Mouse (Mus musculus): ENCODE measurements at regions not wholly inside any gene's neighbourhood (a gene's known extent, or its start where the extent isn't known, plus 50 kb on each side); places are given as distances from the start of the nearest gene placed in this dataset.

- TF ChIP-seq CTCF (IDR thresholded peaks at IDR 0.05; ENCODE audit: insufficient read depth, low read depth, low read length) (no peak), POLR2A (IDR thresholded peaks at IDR 0.05; ENCODE audit: insufficient read depth, low read depth, low read length) (no peak)
- WGBS, result 75% methylated on average over 2 of the region's 2 CpGs
- H3K4me1 ChIP-seq (ENCODE audit: control insufficient read depth, insufficient read depth, low read length), result no peaks in the 10 kb centered on the region
- H3K27ac ChIP-seq (ENCODE audit: insufficient read depth, low read depth, low read length), result no peak overlapping the region
- H3K4me3 ChIP-seq (ENCODE audit: insufficient read depth, low read depth, low read length), result no peak overlapping the region
Measured at GRCm38 (mm10) chrX:19219301-19219700, 261.8 kb downstream of the Tex13c3 start.

DNA sequence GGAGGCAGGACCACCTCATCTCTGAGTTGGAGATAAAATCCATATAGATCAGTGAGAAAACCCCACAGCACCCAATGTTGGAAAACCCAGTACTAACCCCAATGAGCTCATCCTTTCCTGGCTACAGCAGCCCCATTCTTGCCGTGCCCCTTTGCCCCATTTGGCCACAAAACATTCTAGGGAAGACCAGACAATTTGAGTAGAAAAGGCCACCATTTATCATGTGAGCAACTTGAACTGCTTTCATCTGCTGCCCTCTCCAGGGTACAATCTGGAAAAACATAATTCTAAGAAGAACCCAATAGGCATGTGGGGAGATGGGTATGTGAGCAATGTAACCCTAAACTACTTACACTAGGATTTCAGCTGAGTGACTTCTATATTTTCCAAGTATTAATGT, 274.7 kb downstream of the Tex13c3 start:
- WGBS, result 75% methylated on average over 1 of the region's 1 CpGs
- no peaks in the 10 kb centered on the region for H3K4me1 ChIP-seq (ENCODE audit: control insufficient read depth, insufficient read depth, low read length)
- no peak for TF ChIP-seq POLR2A (IDR thresholded peaks at IDR 0.05; ENCODE audit: insufficient read depth, low read depth, low read length)
- no peak for TF ChIP-seq CTCF (IDR thresholded peaks at IDR 0.05; ENCODE audit: insufficient read depth, low read depth, low read length)
- H3K27ac ChIP-seq (ENCODE audit: insufficient read depth, low read depth, low read length), result no peak overlapping the region
- no peak overlapping the region for H3K4me3 ChIP-seq (ENCODE audit: insufficient read depth, low read depth, low read length)

- Histone ChIP-seq H3K27ac (ENCODE audit: insufficient read depth, low read depth, low read length) (no peak overlapping the region), H3K4me3 (ENCODE audit: insufficient read depth, low read depth, low read length) (no peak overlapping the region), H3K4me1 (ENCODE audit: control insufficient read depth, insufficient read depth, low read length) (no peaks in the 10 kb centered on the region)
- TF ChIP-seq CTCF (IDR thresholded peaks at IDR 0.05; ENCODE audit: insufficient read depth, low read depth, low read length) (no peak), POLR2A (IDR thresholded peaks at IDR 0.05; ENCODE audit: insufficient read depth, low read depth, low read length) (no peak)
- WGBS, result 59% methylated on average over 1 of the region's 1 CpGs
Measured at GRCm38 (mm10) chrX:19202542-19202941, 278.6 kb downstream of the Tex13c3 start.

- Histone ChIP-seq H3K4me3 (ENCODE audit: insufficient read depth, low read depth, low read length) (no peak overlapping the region), H3K27ac (ENCODE audit: insufficient read depth, low read depth, low read length) (no peak overlapping the region), H3K4me1 (ENCODE audit: control insufficient read depth, insufficient read depth, low read length) (no peaks in the 10 kb centered on the region)
- 91% methylated on average over 1 of the region's 1 CpGs for WGBS
- TF ChIP-seq CTCF (IDR thresholded peaks at IDR 0.05; ENCODE audit: insufficient read depth, low read depth, low read length) (no peak), POLR2A (IDR thresholded peaks at IDR 0.05; ENCODE audit: insufficient read depth, low read depth, low read length) (no peak)
Measured at GRCm38 (mm10) chrX:19201383-19201782, 279.7 kb downstream of the Tex13c3 start.

- Histone ChIP-seq H3K4me1 (ENCODE audit: control insufficient read depth, insufficient read depth, low read length) (no peaks in the 10 kb centered on the region), H3K4me3 (ENCODE audit: insufficient read depth, low read depth, low read length) (no peak overlapping the region), H3K27ac (ENCODE audit: insufficient read depth, low read depth, low read length) (no peak overlapping the region)
- TF ChIP-seq CTCF (IDR thresholded peaks at IDR 0.05; ENCODE audit: insufficient read depth, low read depth, low read length) (no peak), POLR2A (IDR thresholded peaks at IDR 0.05; ENCODE audit: insufficient read depth, low read depth, low read length) (no peak)
- WGBS, result 73% methylated on average over 3 of the region's 3 CpGs
Measured at GRCm38 (mm10) chrX:19199531-19199930, 281.6 kb downstream of the Tex13c3 start.

DNA sequence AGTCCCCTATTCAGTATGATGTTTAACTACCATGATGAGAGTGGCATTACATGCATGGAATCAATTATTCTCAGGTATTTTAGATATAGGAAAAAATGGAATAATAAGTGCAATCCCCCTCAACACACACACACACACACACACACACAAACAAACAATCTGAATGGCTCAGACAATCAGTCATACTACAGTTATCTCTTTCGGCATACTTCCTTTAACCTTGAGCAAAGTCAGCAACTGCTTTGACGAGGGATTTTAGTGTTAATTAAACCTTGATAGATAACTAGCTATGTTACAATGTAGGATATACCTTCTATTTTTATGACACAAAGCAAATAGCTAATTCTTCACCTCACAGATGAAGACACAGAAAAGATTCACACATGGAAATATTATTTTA, 312.1 kb downstream of the Tex13c3 start:
- no peaks in the 10 kb centered on the region for H3K4me1 ChIP-seq (ENCODE audit: control insufficient read depth, insufficient read depth, low read length)
- WGBS, result 93% methylated on average over 2 of the region's 2 CpGs
- H3K27ac ChIP-seq (ENCODE audit: insufficient read depth, low read depth, low read length), result no peak overlapping the region
- TF ChIP-seq POLR2A (IDR thresholded peaks at IDR 0.05; ENCODE audit: insufficient read depth, low read depth, low read length) (no peak), CTCF (IDR thresholded peaks at IDR 0.05; ENCODE audit: insufficient read depth, low read depth, low read length) (no peak)
- H3K4me3 ChIP-seq (ENCODE audit: insufficient read depth, low read depth, low read length), result no peak overlapping the region

DNA sequence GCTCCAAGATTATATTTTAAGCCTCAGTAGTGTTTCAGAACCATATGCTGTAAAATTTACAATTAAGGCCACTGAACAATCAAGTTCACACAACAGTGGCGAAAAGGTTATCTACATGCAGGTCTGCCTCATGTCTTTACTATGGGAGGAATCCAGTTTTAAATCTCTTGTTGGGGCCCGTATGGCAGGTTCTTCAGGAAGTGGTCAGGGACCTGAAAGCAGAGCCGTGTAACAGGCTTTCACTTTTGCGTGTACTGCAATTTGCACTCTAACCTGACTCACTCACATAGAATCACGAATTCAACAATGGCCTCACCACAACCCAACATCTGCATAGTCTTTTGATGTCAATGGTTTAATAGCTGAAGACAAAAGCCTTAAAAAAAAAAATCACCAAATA, 312.6 kb downstream of the Tex13c3 start:
- no peak overlapping the region for H3K4me3 ChIP-seq (ENCODE audit: insufficient read depth, low read depth, low read length)
- no peak overlapping the region for H3K27ac ChIP-seq (ENCODE audit: insufficient read depth, low read depth, low read length)
- TF ChIP-seq CTCF (IDR thresholded peaks at IDR 0.05; ENCODE audit: insufficient read depth, low read depth, low read length), result no peak
- no peak for TF ChIP-seq POLR2A (IDR thresholded peaks at IDR 0.05; ENCODE audit: insufficient read depth, low read depth, low read length)
- WGBS, result 74% methylated on average over 5 of the region's 5 CpGs
- no peaks in the 10 kb centered on the region for H3K4me1 ChIP-seq (ENCODE audit: control insufficient read depth, insufficient read depth, low read length)

GRCm38 (mm10) chrX:19168111-19168510, 313.0 kb downstream of the Tex13c3 start:
- no peak overlapping the region for H3K4me3 ChIP-seq (ENCODE audit: insufficient read depth, low read depth, low read length)
- 25% methylated on average over 1 of the region's 1 CpGs for WGBS
- H3K27ac ChIP-seq (ENCODE audit: insufficient read depth, low read depth, low read length), result no peak overlapping the region
- H3K4me1 ChIP-seq (ENCODE audit: control insufficient read depth, insufficient read depth, low read length), result no peaks in the 10 kb centered on the region
- TF ChIP-seq CTCF (IDR thresholded peaks at IDR 0.05; ENCODE audit: insufficient read depth, low read depth, low read length) (no peak), POLR2A (IDR thresholded peaks at IDR 0.05; ENCODE audit: insufficient read depth, low read depth, low read length) (no peak)

DNA sequence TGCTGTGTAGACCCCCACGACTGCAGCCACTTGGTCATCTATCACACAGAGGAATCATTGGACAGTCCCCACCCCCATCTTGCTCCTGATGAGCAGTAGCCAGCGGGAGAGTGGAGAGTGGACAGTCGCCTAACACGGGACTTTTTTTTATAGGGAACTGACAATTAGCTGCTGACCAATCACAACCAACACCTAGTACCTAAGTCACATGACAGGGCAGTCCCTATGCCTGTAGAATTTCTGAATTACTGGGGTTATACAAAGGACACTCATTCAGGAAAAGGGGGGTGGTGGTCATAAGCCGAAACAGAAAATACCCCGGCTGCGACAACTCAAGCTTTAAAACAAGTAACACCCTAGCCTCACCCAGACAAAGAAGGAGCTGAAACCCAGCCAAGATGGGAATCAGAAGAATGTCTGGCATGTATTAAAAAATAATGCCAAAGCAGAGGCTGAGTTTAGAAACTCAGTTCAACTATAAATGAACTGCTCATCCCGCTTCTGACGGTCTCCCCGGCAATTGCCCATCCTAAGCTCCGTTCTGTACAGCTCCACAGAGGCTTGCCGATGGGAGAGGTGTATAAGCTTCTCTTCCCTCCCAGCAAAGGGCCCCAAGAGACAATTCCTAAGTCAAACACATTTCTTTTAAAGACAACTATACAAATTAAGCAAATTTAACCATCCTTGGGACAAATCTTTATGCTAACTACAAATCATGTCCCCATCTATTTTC, 313.8 kb downstream of the Tex13c3 start:
- Histone ChIP-seq H3K27ac (ENCODE audit: insufficient read depth, low read depth, low read length) (0 out of 2 replicates have a peak overlapping the region, but pooled peaks have one; percentile 44), H3K4me1 (ENCODE audit: control insufficient read depth, insufficient read depth, low read length) (no peaks in the 10 kb centered on the region), H3K4me3 (ENCODE audit: insufficient read depth, low read depth, low read length) (peak overlapping the region; percentile 29; the same call in 1 of the 2 replicates)
- TF ChIP-seq CTCF (IDR thresholded peaks at IDR 0.05; ENCODE audit: insufficient read depth, low read depth, low read length) (no peak), POLR2A (IDR thresholded peaks at IDR 0.05; ENCODE audit: insufficient read depth, low read depth, low read length) (no peak)
- 37% methylated on average over 12 of the region's 12 CpGs for WGBS

Data from olfactory bulb, adult 2 months (tissue).